Mouse (Mus musculus): Measurements from ENCODE around the gene Nudt9. TPM values are rescaled to one million over a fixed set of nuclear protein-coding genes. Genes with fewer than 3 reads are reported as not detected.

The Nudt9 gene
- polyA plus RNA-seq, 1 experiment: 77.8 TPM

DNA sequence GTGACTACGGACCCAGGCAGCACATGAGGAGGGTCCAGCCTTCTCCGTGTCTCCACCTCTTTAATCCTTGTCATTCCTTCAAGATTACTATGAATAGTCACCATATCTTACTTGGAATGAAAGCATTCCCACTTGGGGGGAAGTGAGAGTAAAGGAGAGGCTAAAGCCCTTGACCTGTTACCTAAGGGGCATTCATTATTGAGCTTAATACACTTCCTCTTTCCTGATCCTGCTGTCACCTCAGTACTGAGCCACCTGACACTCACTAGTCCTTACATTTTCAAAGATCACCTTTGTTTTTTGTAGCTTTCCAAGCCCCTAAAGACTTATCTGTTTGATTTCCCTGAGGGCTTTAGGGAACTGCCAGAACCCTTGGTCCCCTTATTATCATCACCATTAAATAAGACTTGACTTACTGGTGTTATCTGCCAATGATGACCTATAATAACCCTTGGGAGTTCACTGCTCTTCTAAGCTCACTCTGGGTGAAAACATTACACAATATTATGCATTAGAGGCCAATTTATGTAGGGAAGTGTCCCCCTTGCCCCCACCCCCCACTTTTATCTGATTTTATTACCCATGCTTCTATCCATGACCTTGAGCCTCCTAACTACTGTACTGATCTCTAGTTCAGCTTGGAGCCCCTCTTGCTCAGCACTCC, 13.5 kb upstream of the Nudt9 start:
- Histone ChIP-seq H3K79me2 (ENCODE audit: control insufficient read depth, insufficient read depth) (no peaks in the 10 kb centered on the region), H3K4me3 (no peak overlapping the region), H3K36me3 (ENCODE audit: control insufficient read depth, insufficient read depth) (no peaks in the 10 kb centered on the region), H3K27me3 (ENCODE audit: control insufficient read depth, insufficient read depth, insufficient read length) (no peaks in the 10 kb centered on the region), H3ac (ENCODE audit: control insufficient read depth, insufficient read length) (no peak overlapping the region), H3K4me2 (ENCODE audit: low read depth) (no peak overlapping the region)
- TF ChIP-seq CEBPB (IDR thresholded peaks at IDR 0.05; ENCODE audit: insufficient read depth, poor library complexity, severe bottlenecking) (no peak), POLR2AphosphoS2 (IDR thresholded peaks at IDR 0.05; ENCODE audit: insufficient read length, low read depth) (no peak), REST (IDR thresholded peaks at IDR 0.05; ENCODE audit: insufficient read depth, insufficient read length) (no peak), E2F4 (IDR thresholded peaks at IDR 0.05; ENCODE audit: insufficient read depth) (no peak), USF1 (IDR thresholded peaks at IDR 0.05; ENCODE audit: low read depth) (no peak), TCF12 (IDR thresholded peaks at IDR 0.05; ENCODE audit: insufficient read depth, poor library complexity, severe bottlenecking) (no peak), SRF (IDR thresholded peaks at IDR 0.05; ENCODE audit: control insufficient read depth, insufficient read length, low read depth) (no peak), MYOG (IDR thresholded peaks at IDR 0.05; ENCODE audit: control insufficient read depth in 1 of 3, insufficient read depth in 1 of 3, insufficient read length in 2 of 3, low read depth in 2 of 3) (no peak), MAX (IDR thresholded peaks at IDR 0.05; ENCODE audit: low read depth) (no peak), POLR2A (IDR thresholded peaks at IDR 0.05; ENCODE audit: insufficient read length, low read depth) (no peak), MYOD1 (IDR thresholded peaks at IDR 0.05; ENCODE audit: control insufficient read depth in 1 of 3, insufficient read length in 2 of 3, low read depth in 2 of 3) (no peak), TCF3 (IDR thresholded peaks at IDR 0.05; ENCODE audit: insufficient read length, low read depth) (no peak)

DNA sequence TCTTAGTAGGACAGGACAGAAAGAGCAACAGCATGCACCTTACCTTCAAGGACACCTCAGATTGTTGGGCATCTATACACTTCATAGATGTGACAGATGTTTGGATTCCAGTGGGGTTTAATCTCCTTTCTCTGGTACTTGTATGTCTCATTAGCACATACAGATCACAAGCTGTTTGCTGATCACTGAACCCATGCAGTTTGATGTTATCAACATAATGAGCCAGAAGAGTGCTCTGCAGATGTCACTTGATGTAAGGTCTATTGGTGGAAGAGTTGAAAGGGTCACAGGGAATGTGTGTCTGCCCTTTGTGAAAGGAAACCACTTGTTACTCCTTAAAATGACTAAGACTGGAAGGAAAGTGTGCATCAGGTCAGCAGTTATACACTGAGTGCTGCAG, 11.0 kb upstream of the Nudt9 start:
- H3K36me3 ChIP-seq (ENCODE audit: control insufficient read depth, insufficient read depth): no peaks in the 10 kb centered on the region
- no peak overlapping the region for H3K4me2 ChIP-seq (ENCODE audit: low read depth)
- H3K4me3 ChIP-seq: no peak overlapping the region
- H3ac ChIP-seq (ENCODE audit: control insufficient read depth, insufficient read length): no peak overlapping the region
- no peaks in the 10 kb centered on the region for H3K27me3 ChIP-seq (ENCODE audit: control insufficient read depth, insufficient read depth, insufficient read length)
- no peaks in the 10 kb centered on the region for H3K79me2 ChIP-seq (ENCODE audit: control insufficient read depth, insufficient read depth)
- TF ChIP-seq TCF3 (IDR thresholded peaks at IDR 0.05; ENCODE audit: insufficient read length, low read depth) (no peak), MAX (IDR thresholded peaks at IDR 0.05; ENCODE audit: low read depth) (no peak)

DNA sequence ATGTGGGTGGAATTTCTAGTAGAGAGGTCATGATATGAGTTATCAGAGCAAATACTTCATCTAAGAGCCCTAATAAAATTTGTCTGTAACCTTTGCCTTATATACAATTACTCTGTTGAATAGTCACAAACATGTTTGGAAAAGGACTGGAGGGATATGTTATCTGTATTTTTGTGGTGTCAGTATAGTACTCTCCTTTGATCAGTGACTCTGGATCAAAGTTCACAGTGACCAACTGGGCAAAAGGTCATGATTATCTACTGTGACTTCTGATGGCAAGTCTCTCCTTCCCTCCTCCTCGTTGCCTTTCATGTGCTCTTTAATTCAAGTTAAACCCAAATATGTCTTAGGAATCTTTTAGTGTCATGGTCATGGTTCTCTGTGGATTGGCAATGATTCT, 10.3 kb upstream of the Nudt9 start:
- no peak overlapping the region for H3K4me2 ChIP-seq (ENCODE audit: low read depth)
- TF ChIP-seq TCF12 (IDR thresholded peaks at IDR 0.05; ENCODE audit: insufficient read depth, poor library complexity, severe bottlenecking): no peak
- TF ChIP-seq POLR2AphosphoS2 (IDR thresholded peaks at IDR 0.05; ENCODE audit: insufficient read length, low read depth): no peak
- no peak for TF ChIP-seq REST (IDR thresholded peaks at IDR 0.05; ENCODE audit: insufficient read depth, insufficient read length)
- TF ChIP-seq TCF3 (IDR thresholded peaks at IDR 0.05; ENCODE audit: insufficient read length, low read depth): no peak
- no peak for TF ChIP-seq MAX (IDR thresholded peaks at IDR 0.05; ENCODE audit: low read depth)
- no peak for TF ChIP-seq SRF (IDR thresholded peaks at IDR 0.05; ENCODE audit: control insufficient read depth, insufficient read length, low read depth)
- TF ChIP-seq POLR2A (IDR thresholded peaks at IDR 0.05; ENCODE audit: insufficient read length, low read depth): no peak
- no peaks in the 10 kb centered on the region for H3K79me2 ChIP-seq (ENCODE audit: control insufficient read depth, insufficient read depth)
- no peak overlapping the region for H3K4me3 ChIP-seq
- no peaks in the 10 kb centered on the region for H3K36me3 ChIP-seq (ENCODE audit: control insufficient read depth, insufficient read depth)
- H3K27me3 ChIP-seq (ENCODE audit: control insufficient read depth, insufficient read depth, insufficient read length): no peaks in the 10 kb centered on the region
- no peak overlapping the region for H3ac ChIP-seq (ENCODE audit: control insufficient read depth, insufficient read length)

DNA sequence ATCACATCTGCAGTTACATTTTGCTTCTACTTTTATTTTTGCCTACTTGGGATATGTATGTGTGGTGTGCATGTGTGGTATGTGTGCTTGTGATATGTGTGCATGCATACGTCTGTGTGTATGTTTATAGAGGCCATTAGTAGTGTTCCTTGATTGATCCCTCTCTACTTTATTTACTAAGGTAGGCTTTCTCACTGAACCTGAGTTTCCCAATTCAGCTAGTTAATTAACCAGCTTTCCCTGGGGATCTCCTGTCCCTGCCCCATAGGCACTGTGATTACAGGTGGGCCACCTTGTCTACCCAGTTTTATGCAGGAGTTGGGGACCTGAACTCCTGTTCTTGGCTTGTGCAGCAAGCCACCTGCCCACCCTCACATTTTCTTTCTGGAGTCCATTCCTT, 9.4 kb upstream of the Nudt9 start:
- H3ac ChIP-seq (ENCODE audit: control insufficient read depth, insufficient read length): no peak overlapping the region
- no peak for TF ChIP-seq REST (IDR thresholded peaks at IDR 0.05; ENCODE audit: insufficient read depth, insufficient read length)
- no peak for TF ChIP-seq MAX (IDR thresholded peaks at IDR 0.05; ENCODE audit: low read depth)
- TF ChIP-seq POLR2A (IDR thresholded peaks at IDR 0.05; ENCODE audit: insufficient read length, low read depth): no peak
- TF ChIP-seq TCF12 (IDR thresholded peaks at IDR 0.05; ENCODE audit: insufficient read depth, poor library complexity, severe bottlenecking): no peak

DNA sequence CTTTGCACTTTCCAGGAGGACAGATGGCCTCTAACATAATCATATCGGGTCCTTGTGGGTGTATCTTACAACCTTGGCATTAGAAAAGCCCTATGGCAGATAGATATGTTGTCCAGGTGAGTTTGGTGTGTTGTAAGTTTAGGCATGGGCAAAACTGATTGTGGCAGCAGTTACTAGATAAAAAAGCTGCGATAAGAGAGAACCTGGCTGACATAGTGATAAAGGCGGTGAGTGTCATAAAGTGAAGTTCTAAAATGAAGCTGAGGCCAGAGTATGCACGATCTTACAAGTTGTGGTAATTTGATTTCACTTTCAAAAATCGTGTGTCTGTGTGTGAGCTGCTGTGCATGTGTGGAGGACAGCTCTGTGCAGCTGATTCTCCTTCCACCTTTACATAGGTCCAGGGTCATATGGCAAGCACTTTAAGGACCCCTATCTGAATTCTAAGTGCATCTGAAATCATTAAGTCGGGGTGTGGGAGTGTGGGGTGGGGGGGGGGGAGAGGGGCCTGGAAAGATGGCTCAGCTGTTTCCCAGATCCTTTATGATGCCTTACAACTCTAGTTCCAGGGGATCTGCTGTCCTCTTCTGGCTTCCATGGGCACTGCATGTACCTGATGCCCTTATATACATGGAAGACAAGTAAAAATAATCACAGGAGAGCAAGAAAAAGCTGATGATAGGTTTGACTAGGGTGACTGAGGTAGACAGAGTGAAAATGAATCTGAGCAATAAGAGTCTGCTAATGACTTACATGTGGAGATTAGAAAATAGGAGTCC, 6.8 kb upstream of the Nudt9 start:
- Histone ChIP-seq H3K4me2 (ENCODE audit: low read depth) (no peak overlapping the region), H3K79me2 (ENCODE audit: control insufficient read depth, insufficient read depth) (no peaks in the 10 kb centered on the region), H3K27me3 (ENCODE audit: control insufficient read depth, insufficient read depth, insufficient read length) (no peaks in the 10 kb centered on the region), H3K36me3 (ENCODE audit: control insufficient read depth, insufficient read depth) (no peaks in the 10 kb centered on the region), H3ac (ENCODE audit: control insufficient read depth, insufficient read length) (no peak overlapping the region), H3K4me3 (no peak overlapping the region)
- TF ChIP-seq POLR2A (IDR thresholded peaks at IDR 0.05; ENCODE audit: insufficient read length, low read depth): no peak

More for the DNA sequence above, 9.4 kb upstream of the Nudt9 start:
- Histone ChIP-seq H3K79me2 (ENCODE audit: control insufficient read depth, insufficient read depth) (no peaks in the 10 kb centered on the region), H3K4me2 (ENCODE audit: low read depth) (no peak overlapping the region), H3K27me3 (ENCODE audit: control insufficient read depth, insufficient read depth, insufficient read length) (no peaks in the 10 kb centered on the region), H3K4me3 (no peak overlapping the region), H3K36me3 (ENCODE audit: control insufficient read depth, insufficient read depth) (no peaks in the 10 kb centered on the region)

All from myocyte (in vitro differentiated cells).